23 mouse cellular contexts compared by ENCODE assay signal in the genomic region with DNA sequence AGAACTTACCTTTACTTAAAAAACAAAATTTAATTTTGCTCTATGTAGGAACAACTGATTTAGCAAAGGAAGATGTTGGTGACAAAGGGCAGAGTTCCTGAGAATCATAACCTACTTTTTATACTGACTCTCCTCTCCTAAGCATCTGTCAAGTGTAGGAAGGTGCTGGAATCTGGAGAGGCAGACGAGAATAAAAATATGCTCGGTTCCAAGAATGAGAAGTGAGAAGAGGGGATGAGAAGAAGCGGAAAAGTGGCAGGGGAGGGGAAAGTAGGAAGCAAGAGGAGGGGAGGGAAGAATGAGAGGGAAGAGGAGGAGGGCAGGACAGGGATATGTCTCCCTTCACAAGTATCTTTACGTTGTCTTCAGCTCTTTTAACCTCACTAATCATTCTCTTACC.
A peak's percentile ranks its signal among the peaks of the same experiment; 100 is the strongest.
DNase-seq lines count a peak whose midpoint lies in the region; TF ChIP-seq lines count a peak whose summit lies in the region.
"Had no signal": no experiment of that assay in that cellular context is flagged by ENCODE, and none has a peak within 500 bp of the region (broad histone marks: within the 10 kb centered on the region; RNA-seq: fewer than 3 reads in every experiment).

No protein-coding gene starts in this region.

- H3K9me3 ChIP-seq in CH12.LX (replicated peaks; ENCODE audit: low read length) = no peaks in the 10 kb centered on the region
- H3K9me3 ChIP-seq: embryonic facial prominence, embryonic 15.5 days; forebrain, embryonic 10.5 days; heart, embryonic 15.5 days; hindbrain, embryonic 13.5 days had no signal

- no peak for TF ChIP-seq EP300 in CH12.LX (IDR thresholded peaks at IDR 0.05; ENCODE audit: low read length)

- no peak overlapping the region for H3K4me3 ChIP-seq in left cerebral cortex, adult 2 months
- H3K4me3 ChIP-seq in CH12.LX (replicated peaks in 1 of 3; ENCODE audit: low read depth in 2 of 3, low read length in 2 of 3, poor library complexity in 1 of 3) = no peak overlapping the region
- H3K4me3 ChIP-seq: embryonic facial prominence, embryonic 15.5 days; erythroblast, embryonic 14.5 days; forebrain, embryonic 10.5 days; heart, adult 2 months; heart, embryonic 15.5 days; hindbrain, embryonic 13.5 days had no signal

- DNase-seq in frontal cortex, adult 2 months (ENCODE audit: extremely low spot score in 1 of 2, low spot score in 1 of 2) = peak; percentile 48 to 69
- DNase-seq in frontal cortex, postnatal 25 days (ENCODE audit: low spot score in 2 of 2) = no peak
- DNase-seq in left cerebral cortex, adult 2 months (ENCODE audit: extremely low spot score in 1 of 2, low spot score in 2 of 2) = no peak
- no peak for DNase-seq in left cerebral cortex, postnatal 10 days (ENCODE audit: extremely low spot score in 1 of 2, low spot score in 2 of 2)
- no peak for DNase-seq in CH12.LX (ENCODE audit: extremely low read depth)
- DNase-seq in left cerebral cortex, postnatal 14 days (ENCODE audit: low spot score in 2 of 2) = peak; percentile 11 to 21
- DNase-seq in adrenal gland, postnatal 14 days = no peak
- no peak for DNase-seq in gastrocnemius, postnatal 14 days
- DNase-seq: adrenal gland, postnatal 25 days; cerebellum, adult 2 months; cerebellum, postnatal 10 days; embryo, embryonic 11 days; gastrocnemius, postnatal 10 days; heart, adult 2 months; heart, postnatal 14 days had no signal

- dilution Hi-C loops in CH12.LX (cut with MboI; ENCODE audit: extremely low pct_ligation_motif_present, extremely low pct_unique_long_range_greater_than_20kb, low sequenced_read_pairs) = no loop called here

- TF ChIP-seq CTCF in left cerebral cortex, adult 2 months (IDR thresholded peaks at IDR 0.05) = no peak
- no peak for TF ChIP-seq CTCF in CH12.LX (conservative IDR thresholded peaks at IDR 0.05 in 1 of 2, IDR thresholded peaks at IDR 0.05 in 1 of 2; ENCODE audit: low read depth in 2 of 2, low read length in 2 of 2)

- no peak for TF ChIP-seq RAD21 in CH12.LX (IDR thresholded peaks at IDR 0.05; ENCODE audit: low read depth, low read length)

- peaks cover 0 to 1% of the 10 kb centered on the region in 2 experiments for H3K36me3 ChIP-seq in CH12.LX (replicated peaks in 1 of 2; ENCODE audit: control insufficient read depth in 1 of 2, insufficient read depth in 1 of 2, low read length in 1 of 2)
- H3K36me3 ChIP-seq: embryonic facial prominence, embryonic 15.5 days had no signal

- intact Hi-C loops in left cerebral cortex, adult 2 months (cut with DNase I) = loop anchor here (1.0 to 2.0 kb wide), 2 partner anchors 24 to 73 kb away; no protein-coding TSS in a partner anchor
- intact Hi-C loops in left cerebral cortex, postnatal 10 days (cut with DNase I) = no loop called here
- intact Hi-C loops in left cerebral cortex, postnatal 14 days (cut with DNase I) = loop anchor here (10.0 kb wide), 1 partner anchor 74 kb away; a partner anchor contains a TSS
- intact Hi-C loops in gastrocnemius, postnatal 14 days (cut with DNase I; ENCODE audit: low total_unique reads) = no loop called here

- H3K27me3 ChIP-seq in CH12.LX (replicated peaks) = no peaks in the 10 kb centered on the region
- H3K27me3 ChIP-seq: embryonic facial prominence, embryonic 15.5 days; heart, embryonic 15.5 days; hindbrain, embryonic 13.5 days; Patski had no signal

- in situ Hi-C loops in CH12.LX (cut with MboI; ENCODE audit: low pct_ligation_motif_present, low pct_unique_long_range_greater_than_20kb, low sequenced_read_pairs) = no loop called here

- H3K9ac ChIP-seq in CH12.LX (ENCODE audit: insufficient read depth, low read depth) = no peak overlapping the region
- H3K9ac ChIP-seq: embryonic facial prominence, embryonic 15.5 days; heart, embryonic 15.5 days; hindbrain, embryonic 13.5 days had no signal

- H3K4me1 ChIP-seq in CH12.LX (ENCODE audit: control insufficient read depth in 1 of 2, insufficient read depth in 2 of 2) = peaks cover 8 to 48% of the 10 kb centered on the region in 2 experiments
- H3K4me1 ChIP-seq: embryonic facial prominence, embryonic 15.5 days; forebrain, embryonic 10.5 days; hindbrain, embryonic 13.5 days had no signal

- H3K79me2 ChIP-seq in CH12.LX (replicated peaks; ENCODE audit: control insufficient read depth, extremely low read depth, insufficient read depth, poor library complexity, severe bottlenecking) = no peaks in the 10 kb centered on the region

- H3K4me2 ChIP-seq in CH12.LX (ENCODE audit: insufficient read depth, low read depth, poor library complexity, severe bottlenecking) = 0 out of 2 replicates have a peak overlapping the region, but pooled peaks have one; percentile 16
- H3K4me2 ChIP-seq: embryonic facial prominence, embryonic 15.5 days; heart, embryonic 11.5 days; heart, embryonic 15.5 days; hindbrain, embryonic 13.5 days had no signal

- TF ChIP-seq POLR2A in CH12.LX (IDR thresholded peaks at IDR 0.05; ENCODE audit: low read depth, low read length) = no peak

- H3K27ac ChIP-seq in left cerebral cortex, adult 2 months = peak overlapping the region; percentile 65
- H3K27ac ChIP-seq in CH12.LX (ENCODE audit: insufficient read depth, low read depth) = no peak overlapping the region
- H3K27ac ChIP-seq: embryonic facial prominence, embryonic 15.5 days; forebrain, embryonic 10.5 days; heart, adult 2 months; heart, embryonic 15.5 days; hindbrain, embryonic 13.5 days; hindbrain, postnatal 0 days had no signal

TF ChIP-seq in CH12.LX, 34 proteins besides CTCF, POLR2A, EP300 and RAD21:
- no peak for TF ChIP-seq KAT2A (IDR thresholded peaks at IDR 0.05; ENCODE audit: insufficient replicate concordance, low read length)
- no peak for TF ChIP-seq MYC (IDR thresholded peaks at IDR 0.05; ENCODE audit: low read depth, low read length)
- no peak for TF ChIP-seq TBP (conservative IDR thresholded peaks at IDR 0.05; ENCODE audit: low read depth, low read length)
- TF ChIP-seq HCFC1 (IDR thresholded peaks at IDR 0.05; ENCODE audit: low read depth, low read length) = no peak
- no peak for TF ChIP-seq ZMIZ1 (IDR thresholded peaks at IDR 0.05; ENCODE audit: low read depth, low read length)
- TF ChIP-seq ETS1 (conservative IDR thresholded peaks at IDR 0.05; ENCODE audit: low read depth, low read length) = no peak

Comparison
In these comparisons a context has a peak if more than half of its experiments do, and no peak if none do; other contexts are left out.
1. DNase-seq: peak in frontal cortex, adult 2 months (2 of 2) and left cerebral cortex, postnatal 14 days (2 of 2); none in frontal cortex, postnatal 25 days (0 of 2), left cerebral cortex, adult 2 months (0 of 2), left cerebral cortex, postnatal 10 days (0 of 2), CH12.LX (single experiment), adrenal gland, postnatal 14 days (single experiment) and gastrocnemius, postnatal 14 days (single experiment).
2. intact Hi-C loops: an anchor here in left cerebral cortex, adult 2 months (1.0 to 2.0 kb wide) and left cerebral cortex, postnatal 14 days (10.0 kb wide); none called in left cerebral cortex, postnatal 10 days and gastrocnemius, postnatal 14 days.